Mouse (Mus musculus) ovary, postnatal 10 days (tissue): ENCODE measurements around the gene Ntn5.
"Not testable (repeated sequence)": the region's sequence is repeated elsewhere in the genome, so short reads cannot be mapped to it uniquely, and the experiment has no call there.

Experiments
- DNase-seq: peaks from one replicate; pipeline ENCODE4 v3.0.0; 2022; ENCODE audit warnings: low spot score

The Ntn5 gene

DNA sequence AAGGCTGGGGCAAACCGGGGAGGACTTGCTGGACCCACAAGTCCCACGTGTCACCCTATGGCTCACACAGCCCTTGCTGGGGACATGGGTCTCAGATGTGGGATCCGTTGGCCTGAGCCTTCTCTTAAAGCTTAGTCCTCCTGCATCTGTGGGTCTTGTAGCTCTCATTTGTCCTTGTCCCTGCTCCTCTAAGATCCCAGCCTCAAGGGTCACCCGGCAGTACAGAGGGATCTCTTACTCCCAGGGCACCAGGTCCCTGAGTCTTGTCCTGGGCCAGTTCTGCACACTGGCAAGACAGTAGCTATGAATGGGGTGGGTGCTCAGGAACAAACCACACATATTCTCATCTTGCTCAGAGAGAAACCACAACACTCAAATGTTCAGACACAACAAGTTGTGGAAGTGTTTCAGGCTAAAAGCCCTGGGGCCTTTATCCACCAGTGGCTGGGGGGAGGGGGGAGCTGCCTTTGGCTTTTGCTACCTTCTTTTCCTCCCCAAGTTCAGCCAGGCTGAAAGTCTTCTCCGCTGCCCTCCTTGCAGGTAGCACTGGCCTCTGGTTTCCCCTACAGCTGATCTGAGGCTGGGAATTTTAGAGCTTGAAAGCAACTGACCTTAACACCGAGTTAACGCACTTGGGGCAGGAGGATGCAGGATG is at the start of gene Ntn5:
Gene Ntn5 (plus strand): TSS at position 627 of the 655 bp plus-strand sequence.
- no peak for DNase-seq

DNA sequence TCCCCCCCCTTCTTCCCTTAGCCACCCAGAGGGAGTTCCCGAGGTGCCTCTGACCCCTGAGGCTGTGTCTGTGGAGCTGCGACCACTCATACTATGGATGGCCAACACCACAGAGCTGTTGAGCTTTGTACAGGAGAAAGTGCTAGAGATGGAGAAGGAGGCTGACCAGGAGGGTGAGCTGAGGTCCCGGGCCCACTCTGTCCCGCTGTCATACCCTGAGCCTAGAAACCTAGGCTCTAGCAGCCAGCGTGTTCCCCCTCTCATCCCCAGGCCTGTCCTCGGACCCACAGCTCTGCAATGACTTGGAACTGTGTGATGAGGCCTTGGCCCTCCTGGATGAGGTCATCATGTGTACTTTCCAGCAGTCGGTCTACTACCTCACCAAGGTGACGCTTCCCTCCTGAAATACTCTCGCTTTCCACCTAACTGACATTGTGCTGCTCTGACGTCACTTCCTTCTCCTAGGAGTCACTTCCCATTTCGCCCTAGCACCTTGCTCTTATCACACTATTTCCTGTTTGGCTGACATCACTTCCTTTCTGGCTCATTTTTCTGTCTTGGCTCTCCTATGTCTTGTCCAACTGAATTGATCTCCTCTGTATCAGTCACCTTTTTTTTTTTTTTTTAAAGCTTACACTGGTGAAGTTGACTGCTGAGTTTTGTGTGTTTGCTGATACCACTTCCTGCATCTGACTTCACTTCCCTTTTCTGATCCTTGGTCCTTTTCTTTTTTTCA is 48.7 kb upstream of the Ntn5 start:
- no peak for DNase-seq

DNA sequence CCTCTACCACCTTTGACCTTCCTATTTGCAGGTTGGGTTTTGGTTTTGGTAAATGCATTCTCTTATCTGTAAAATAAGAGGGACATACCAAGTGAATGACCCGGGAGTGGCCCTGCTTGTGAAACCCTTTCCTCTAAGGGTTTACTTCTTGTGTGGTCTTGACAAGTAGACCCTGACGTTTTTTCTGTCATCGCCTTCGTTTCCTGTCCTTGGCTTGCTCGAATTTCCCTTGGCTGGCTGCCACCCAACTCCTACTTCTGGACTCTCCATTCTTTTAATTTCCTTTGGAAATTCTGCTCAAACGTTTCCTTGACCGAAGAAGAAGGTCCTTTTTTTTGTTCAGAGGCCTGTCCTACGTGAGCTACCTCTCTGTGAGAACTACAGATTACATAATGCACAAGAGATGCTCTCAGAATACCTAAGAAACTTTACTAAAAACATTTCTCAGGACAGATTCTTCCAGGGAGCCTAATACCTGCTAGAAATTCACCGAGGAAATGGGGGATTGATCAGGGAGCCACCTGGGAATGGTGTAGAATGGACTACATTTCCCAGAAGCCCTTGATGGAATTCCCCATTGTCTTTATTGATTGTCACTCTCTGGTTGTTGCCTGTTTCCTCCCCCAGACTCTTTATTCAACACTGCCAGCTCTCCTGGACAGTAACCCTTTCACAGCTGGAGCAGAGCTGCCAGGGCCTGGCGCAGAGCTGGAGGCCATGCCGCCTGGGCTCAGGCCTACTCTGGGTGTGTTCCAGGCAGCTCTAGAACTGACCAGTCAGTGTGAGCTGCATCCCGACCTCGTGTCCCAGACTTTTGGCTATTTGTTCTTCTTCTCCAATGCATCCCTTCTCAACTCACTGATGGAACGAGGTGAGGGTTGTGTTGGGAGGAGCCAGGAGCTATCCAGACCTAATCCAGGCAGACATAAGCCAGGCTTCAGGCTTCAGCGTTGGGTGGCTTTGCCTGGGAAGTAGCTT is 47.8 kb upstream of the Ntn5 start:
- no peak for DNase-seq

DNA sequence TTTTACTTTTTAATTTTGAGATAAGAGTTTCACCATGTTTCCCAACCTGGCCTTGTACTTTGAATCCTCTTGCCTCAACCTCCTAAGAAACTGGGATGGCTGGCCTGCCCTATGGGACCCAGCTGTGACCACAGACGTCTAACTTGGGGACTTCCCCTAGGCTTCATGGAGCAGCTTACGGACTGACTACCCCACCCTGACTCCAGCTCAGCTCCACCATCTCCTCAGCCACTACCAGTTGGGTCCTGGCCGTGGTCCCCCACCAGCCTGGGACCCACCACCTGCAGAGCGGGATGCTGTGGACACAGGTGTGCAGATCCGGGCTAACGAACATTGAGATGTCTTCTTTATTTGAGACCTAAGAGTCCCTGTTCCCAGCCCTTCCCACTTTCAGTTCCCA is 46.1 kb upstream of the Ntn5 start:
- no peak for DNase-seq

DNA sequence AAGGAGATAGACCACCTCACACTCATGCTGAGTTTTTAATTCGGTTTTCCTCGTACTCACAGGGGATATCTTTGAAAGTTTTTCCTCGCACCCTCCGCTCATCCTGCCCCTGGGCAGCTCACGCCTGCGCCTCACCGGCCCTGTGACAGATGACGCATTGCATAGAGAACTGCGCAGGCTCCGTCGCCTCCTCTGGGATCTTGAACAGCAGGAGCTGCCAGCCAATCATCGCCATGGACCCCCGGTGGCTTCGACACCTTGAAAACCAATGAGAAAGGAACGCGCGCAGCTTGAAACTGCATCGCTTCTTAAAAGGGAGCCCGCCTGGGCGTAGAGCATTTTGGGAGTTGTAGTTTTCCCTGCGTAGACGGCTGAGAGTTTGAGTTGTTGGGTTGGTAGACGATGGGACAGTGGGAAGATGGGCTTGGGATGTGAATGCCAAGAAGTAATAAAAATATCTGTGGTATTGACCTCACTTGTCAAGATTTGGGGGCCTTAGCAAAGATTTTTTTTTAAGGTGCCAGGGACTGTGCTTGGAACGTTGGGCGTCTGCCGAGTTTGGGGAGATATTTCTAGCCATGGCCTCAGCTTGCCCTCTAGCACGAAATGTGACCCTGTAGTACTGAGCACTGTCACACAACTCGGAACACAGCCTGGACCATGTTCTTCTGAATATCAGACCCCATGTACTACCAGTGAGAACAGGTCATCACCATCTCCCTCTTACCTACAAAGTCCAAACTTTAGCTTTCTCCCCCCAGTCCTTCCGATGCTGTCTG is 45.0 kb upstream of the Ntn5 start:
- peak; percentile 74 for DNase-seq

DNA sequence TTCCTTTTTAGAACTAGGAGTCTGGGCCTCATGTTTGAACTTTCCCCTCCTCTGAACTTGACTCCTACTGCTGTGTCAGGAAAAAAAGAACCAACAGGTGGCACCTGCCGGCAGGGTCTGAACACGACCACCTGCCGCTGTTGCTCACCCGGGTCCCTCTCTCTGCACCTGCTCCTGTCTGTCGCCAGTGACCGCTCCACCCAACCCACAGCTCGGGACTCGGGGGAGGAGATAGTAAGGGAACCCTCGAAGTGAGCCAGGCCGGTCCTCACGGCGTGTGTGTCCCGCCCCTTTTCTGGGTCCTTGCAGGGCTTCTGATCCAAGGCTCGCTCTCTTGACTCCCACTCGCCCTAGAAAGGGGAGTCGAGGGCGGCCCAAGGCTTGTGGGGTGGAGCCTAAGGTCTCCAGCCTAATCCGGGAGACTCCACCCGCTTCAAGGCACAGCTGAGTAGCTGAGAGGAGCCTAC is 44.2 kb upstream of the Ntn5 start, which contains the start of gene Mamstr:
Gene Mamstr (plus strand): TSS at position 417 of the 467 bp plus-strand sequence.
- DNase-seq = no peak

DNA sequence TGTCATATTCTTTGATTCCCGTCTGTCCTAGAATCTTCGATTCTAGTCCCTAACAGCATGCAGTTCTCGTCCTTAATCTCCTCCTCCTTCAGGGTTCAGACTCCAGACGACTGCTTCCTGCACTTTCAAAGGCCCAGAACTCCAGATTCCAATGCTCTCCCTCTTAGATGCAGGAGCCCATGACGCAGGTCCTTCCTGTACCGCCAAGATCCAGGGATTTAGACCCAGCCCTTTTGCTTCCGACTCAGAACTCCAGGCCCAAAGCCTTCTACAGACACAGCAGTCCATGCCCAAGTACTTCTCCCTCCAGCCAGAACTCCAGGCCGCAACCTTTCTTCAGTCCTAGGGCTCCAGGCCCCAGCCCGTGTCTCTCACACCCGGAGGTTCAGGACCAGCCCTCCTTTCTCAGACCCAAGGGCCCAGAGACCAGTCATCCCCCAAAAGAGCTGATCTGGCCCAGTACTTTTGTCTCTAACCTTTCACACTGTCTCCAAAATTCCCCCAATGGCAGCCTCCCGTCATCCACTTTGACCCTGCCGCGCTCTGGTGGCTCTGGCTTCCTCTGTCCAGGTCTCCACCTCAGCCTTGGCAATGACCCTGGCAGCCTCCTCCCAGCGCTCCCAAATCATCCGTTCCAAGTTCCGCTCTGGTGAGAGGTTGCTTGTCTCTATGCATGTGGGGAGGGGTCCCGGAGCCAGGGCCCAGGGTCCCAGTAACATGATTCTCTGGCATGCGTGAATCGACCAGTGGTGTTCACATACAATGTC is 43.4 kb upstream of the Ntn5 start:
- no peak for DNase-seq

DNA sequence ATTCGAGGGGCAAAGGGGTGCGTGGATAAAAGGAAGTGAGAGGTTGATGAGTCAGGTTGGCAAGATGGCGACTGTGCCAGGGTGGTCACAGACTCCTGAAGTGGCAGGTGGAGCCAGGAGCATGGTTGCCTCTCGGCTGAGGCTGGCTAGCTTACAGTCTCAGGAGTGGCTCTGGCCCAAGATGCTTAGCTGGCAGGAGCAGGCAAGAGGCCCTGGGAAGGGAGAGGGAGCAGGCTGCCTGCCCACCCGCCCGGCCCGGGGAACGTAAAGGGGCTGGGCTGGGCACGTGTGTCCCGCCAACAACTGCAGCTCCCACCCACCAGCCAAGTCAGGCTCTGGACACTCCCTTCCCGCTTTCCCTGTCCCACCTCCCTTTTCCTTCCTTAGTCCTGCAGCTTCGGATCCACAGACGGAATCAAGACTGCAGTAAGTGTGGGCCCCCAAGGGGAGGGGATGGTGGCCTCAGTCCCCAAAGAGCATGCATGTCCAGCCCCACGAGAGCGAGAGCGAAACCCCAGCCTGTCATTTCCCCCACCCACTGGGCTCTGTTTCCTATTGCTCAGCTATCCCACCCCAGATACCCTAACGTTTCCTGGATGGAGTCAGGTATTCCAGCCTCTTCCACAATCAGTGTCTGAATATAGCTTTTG is 42.3 kb upstream of the Ntn5 start:
- no peak for DNase-seq

DNA sequence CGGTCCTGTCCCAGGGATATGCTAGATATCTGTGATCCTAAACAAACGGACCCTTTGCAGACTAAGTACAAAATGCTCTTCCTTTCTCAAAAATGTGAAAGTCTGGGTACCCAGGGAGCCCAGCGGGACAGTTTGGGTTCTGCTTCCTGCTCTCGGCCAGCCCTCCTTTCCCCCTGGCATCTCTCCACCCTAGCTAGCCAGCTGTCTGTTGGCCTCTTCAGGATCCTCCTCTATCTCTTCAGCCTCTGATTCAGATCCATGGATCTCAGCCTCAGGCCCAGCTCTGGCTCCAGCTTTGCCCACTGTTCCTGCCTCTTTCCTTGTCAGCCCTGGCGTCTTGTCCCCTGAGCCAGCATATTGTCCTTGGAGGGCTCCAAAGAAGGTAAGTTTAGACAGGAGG is 41.7 kb upstream of the Ntn5 start:
- no peak for DNase-seq

DNA sequence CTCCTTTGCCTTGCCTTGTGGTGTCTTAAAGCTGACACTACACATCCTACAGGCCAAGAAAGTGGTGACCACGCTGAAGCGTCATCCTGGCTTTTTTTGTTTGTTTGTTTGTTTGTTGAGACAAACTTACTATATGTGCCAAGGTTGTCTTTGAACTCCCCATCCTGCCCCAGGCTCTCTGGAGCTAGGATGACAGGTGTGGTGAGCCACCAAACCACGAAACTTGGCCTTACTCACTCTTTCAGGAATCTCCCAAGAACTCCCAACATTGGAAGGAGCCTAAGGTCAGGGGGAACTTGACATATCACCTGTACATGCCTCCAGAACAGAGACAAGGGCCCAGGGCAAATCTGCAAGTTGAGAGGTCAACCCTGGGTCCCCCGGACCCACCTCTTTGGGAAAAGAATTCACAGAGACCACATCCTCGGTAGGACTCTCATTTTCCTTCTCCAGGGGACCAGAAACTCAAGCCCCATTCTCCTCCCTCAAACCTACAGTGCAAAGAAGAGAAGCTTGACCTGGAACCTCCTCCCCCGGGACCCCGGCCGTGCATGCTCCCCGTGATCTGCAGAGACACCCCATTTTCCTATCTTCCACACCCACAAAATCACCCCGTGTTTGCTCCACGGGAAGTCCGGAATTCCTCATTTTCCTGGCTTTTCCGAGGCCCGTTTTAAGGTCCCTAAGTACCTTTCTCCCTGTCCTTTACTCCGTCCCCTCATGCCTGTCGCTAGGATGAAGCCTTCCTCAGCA is 41.1 kb upstream of the Ntn5 start:
- no peak for DNase-seq

DNA sequence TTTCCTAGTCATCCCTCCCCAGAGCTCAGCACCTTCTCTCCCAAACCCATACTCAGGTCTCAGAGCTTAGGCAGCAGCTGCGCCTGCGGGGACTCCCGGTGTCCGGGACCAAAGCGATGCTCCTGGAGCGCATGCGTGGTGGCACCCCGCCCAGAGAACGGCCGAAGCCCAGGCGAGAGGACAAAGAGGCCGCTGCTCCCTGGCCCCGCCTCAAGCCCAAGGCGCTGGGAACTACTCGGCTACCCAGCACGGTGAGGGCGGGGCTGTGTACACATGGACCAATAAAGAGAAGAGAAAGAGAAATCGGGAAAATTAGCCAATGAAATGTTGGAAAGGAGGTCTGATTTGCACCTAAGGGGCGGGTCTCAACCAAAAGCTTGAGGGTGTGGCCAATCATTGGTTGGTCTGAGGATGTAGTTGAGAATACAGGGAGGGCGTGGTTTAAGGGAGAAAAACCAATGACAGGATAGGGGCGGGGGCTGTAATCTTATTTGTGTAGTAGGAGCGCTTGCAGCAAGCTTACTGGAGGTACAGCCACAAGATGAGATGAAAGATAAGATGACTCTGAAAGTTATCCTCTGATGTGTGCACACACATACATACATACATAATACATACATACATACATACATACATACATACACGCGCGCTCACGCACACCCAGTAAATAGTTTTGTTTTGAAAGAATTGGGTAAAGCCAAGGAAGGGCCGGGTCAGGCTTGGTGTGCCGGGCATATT is 40.2 kb upstream of the Ntn5 start:
- DNase-seq = peak; percentile 91

DNA sequence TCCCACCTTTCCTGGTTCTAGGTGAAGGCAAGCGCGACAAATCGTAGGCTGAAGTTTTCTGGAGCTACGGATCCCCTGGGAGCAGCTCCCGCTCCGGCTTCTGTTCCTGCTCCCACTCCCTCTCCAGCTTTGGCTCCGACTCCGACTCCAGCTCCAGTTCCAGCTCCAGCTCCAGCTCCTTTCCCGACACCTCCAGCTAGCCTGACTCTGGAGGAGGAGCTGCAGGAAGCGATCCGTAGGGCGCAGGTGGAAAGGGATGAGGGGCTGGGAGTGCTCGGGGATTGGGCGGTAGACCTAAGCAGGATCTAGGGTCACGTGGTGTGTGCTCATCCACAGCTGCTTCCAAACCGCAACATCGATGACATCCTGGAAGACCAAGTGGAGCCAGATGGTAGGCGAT is 39.6 kb upstream of the Ntn5 start:
- no peak for DNase-seq

DNA sequence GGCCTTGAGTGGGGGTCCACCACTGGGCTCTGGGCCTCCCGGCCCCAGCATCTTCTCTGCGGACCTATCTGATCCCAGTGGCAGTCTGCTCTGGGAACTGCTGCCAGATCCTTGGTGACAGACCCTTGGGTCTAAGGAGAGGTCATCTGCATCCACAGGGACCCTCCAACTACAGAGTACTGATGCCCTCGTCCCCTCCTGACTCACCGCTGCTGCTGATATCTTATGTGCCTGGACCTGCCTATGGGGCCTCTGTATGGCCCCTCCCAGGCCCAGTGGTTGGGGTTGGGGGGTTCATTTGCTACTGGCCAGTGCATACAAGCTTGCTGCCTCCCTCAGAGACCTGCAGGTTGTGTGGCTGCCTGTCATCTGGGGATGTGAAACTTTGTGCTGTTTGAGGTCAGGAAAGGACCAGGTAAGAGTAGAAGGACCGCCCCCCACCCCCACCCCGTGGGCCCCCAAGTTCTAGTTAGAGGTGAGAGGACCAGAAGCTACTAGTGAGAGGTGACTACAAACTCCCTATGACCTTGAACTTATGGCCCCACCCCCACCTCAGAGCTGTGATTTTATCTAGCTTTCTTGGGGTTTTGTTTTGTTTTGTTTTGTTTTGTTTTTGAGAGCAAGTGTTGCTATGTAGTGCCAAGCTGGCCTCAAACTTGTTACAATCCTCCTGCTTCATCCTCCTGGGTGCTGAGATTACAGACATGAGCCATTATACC is 38.8 kb upstream of the Ntn5 start:
- DNase-seq = no peak

DNA sequence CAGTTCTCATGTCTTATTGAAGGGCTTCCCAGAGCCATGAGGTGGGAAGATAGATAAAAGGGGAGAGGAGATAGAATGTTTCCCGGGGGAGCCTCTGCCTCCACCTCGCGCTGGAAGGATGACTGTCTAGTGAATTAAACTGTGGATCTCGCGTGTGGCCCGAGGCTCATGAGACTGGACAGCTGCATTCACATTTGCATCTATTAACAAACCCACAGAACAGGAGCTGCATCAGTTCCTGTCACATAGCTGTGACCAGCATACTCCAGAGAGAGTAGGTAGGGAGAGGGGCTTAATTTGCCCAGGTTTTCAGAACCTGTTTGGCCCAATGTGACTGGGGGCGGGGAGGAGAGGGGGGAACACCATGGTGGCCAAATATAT is 38.2 kb upstream of the Ntn5 start:
- DNase-seq = no peak

DNA sequence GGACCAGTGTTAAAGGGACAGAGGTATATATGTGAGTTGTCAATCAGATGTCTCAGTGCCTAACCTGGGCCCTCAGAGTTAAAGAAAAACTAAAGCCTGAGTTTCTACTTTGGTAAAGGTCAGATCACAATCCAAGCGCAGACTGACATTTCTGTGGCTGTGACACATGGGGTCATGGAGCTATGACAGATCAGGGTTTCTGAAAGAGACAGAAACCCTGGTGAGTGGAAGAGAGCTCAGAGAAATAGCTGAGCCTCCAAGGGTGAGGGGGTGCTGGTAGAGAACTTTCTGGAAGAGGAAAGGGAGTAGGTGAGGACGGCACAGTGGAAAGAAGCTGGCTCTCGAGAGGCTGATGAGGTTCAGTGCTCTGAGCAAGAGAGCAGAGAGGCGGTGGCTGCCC is 37.2 kb upstream of the Ntn5 start:
- DNase-seq = no peak

DNA sequence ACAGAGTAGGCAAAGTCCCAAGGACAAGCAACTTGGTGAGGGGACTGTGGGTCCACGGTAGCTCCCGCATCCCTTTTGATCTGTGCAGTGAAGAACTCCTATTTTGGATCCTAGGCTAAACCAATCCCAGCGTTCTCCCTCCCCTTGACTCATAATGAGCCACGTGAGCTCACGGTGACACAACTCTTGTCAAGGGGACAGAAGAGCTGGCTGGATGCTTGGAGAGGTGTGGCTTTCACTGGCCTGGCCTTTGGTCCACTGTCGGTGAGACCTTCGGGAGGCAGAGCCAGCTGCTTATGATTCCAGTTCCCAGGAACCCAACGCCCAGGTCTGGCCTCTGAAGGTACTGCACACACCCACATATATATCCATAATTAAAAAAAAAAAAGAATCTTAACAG is 34.5 kb upstream of the Ntn5 start:
- DNase-seq = no peak

DNA sequence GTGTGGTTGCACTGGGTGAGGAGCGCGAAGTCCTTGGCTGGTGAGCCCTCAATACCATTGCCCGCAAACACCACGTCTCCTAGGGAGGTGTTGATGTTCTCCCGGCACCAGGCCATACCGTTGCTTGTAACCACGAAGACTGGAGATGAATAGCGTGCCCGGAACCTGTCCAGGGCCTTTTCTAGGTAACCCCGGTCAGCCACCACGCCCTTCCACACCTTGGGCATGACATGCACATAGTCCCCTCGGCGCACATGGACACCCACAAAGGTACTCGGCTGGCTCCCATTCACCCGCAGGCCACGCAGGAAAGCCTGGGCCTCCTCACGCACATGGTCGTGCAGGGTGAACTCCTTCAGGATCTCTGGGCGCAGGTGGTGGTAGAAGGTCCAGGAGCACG is 33.3 kb upstream of the Ntn5 start:
- not testable (repeated sequence) for DNase-seq

DNA sequence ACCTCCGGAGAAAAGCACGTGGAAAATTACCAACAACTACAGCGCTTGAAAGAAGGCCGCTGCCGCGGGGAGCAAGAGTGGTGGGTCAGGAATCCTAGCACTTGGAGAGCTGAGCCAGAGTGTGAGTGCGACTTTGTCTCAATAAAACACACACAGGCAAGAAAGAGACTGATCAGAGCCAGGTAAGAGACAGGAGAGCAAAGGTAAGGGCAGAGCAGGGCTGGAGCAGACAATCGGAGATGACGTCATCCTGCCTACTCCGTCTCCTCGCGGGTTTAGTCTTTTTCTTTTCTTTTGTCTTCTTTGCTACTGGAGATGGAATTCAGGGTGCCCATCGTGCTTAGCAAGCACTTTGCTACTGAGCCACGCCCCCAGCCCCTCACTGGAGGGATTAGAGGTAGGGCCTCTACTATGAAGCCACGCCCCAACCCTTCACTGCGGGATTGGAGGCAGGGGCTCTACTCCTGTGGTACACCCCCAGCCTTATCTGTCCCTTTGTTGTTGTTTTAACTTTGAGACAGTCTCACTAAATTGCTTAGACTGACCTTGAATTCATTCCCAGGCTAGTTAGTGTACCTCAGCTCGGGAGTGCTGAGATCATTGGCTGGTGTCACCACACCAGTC is 29.3 kb upstream of the Ntn5 start:
- no peak for DNase-seq
